Mouse (Mus musculus) stomach, adult 2 months (tissue): Measurements from ENCODE around the gene Zfp36l3. TPM values are rescaled to one million over a fixed set of nuclear protein-coding genes. Genes with fewer than 3 reads are reported as not detected.

Source experiments
- polyA plus RNA-seq: library from polyadenylated mRNA; depleted of rRNA; stranded (reverse); fragments of >200 nt; gene quantifications from 2 replicates; pipeline ENCODE4 v1.2.3, GENCODE M21; 2012; rRNA removed

Zfp36l3 gene
- not detected in 2 replicates for polyA plus RNA-seq

DNA sequence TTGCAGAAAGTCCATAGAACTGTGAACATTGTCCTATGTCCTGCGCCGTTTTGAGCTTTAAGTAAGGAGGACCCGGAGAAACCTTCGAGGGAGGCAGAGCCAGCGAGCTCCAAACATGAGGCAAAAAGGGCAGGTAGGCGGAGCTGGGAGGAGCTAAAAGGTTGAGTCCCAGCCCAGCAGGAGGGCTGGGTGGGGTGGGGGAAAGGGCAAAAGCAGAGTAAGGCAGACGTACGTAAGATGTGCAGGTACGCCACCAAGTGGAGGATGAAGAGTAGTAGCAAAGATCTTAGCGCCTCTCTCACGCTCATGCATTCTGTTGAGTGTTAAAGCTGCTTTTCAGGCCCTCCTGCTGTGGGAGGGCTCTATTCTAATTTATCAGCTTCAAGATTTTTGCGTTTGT lies at the start of gene Zfp36l3:
TSS of gene Zfp36l3 (minus strand) at position 119 of the 400 bp plus-strand sequence.

DNA sequence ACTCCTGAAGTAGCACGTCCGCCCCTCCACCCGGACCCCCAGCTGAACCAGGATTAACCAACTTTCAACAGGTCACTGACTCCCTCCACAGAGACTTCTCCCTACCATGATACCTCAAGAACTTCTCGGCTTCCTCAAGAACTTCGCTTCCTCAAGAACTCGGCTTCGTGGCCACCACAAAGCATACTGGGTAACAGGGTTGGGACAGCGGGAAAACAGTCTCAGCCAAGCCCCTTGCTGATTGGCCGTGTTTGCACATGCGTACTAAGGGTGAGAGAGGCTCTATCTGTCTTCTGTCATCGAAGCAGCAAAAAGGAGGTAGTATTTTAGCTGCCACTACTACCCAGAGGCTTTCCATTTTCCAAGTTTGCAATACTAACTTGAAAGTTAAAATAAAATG lies 21.3 kb upstream of the Zfp36l3 start, which contains the start of gene Xlr:
TSS of gene Xlr (minus strand) at position 188 of the 400 bp plus-strand sequence.

DNA sequence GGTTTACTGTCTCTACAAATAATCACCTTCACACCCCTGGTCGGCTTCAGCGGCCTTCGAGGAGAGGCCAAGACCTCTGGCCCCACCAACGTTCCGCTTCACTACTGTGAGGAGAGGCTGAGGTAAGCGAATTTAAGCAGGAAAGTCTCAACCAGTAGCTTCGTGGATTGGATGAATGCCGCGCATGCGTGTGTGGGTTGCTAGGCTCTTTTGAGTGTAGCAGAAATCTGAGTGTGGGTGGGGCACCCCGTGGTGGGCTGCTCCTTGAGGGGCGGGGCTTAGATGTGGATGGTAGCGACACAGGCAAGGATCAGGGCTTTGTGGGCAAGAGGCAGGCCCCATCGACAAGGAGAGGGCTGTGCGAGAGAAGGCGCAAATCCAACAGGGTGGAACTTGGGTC lies 18.5 kb downstream of the Zfp36l3 start, which contains the start of gene 1700013H16Rik:
TSS of gene 1700013H16Rik (minus strand) at position 96 of the 400 bp plus-strand sequence.

DNA sequence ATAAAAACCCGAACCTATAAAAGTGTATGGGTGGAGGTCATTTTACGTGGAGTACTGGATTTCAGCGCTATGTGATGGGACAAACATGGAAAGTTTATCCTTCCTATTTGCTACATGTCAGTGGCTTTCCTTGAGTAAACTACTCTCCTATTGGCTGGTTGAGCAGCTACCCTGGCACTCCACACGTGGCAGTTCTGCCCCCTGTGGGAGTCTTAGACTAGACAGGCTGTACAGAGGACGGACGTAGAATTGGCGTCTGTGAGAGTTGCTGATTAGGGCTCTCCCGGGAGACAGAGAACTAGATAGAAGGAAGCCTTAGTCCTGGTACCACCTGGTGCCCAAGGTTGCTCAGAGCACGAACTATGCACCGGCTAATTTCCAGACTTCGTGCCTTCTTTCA lies 51.6 kb downstream of the Zfp36l3 start, which contains the start of gene 4930502E18Rik:
TSS of gene 4930502E18Rik (plus strand) at position 231 of the 400 bp plus-strand sequence.

Other genes with a start within 250 kb of the Zfp36l3 start
- gene Rtl8c, start 168.4 kb downstream of the Zfp36l3 start, polyA plus RNA-seq = 3.9 and 6.5 TPM in 2 replicates
- not detected in 2 replicates for gene Gm14597, start 167.4 kb downstream of the Zfp36l3 start, polyA plus RNA-seq
- 70.0 and 71.2 TPM in 2 replicates for gene Rtl8a, start 132.7 kb downstream of the Zfp36l3 start, polyA plus RNA-seq
- gene Rtl8b, start 106.0 kb downstream of the Zfp36l3 start, polyA plus RNA-seq = 48.7 and 58.0 TPM in 2 replicates
- not detected in 2 replicates for gene 4930502E18Rik, start 51.6 kb downstream of the Zfp36l3 start, polyA plus RNA-seq
- gene 1700013H16Rik, start 18.6 kb downstream of the Zfp36l3 start, polyA plus RNA-seq = not detected in 2 replicates
- 0.04 TPM in 1 of 2 replicates, not detected in the other for gene Xlr, start 21.3 kb upstream of the Zfp36l3 start, polyA plus RNA-seq